Mouse (Mus musculus) cerebellum, adult (tissue): Measurements from ENCODE around the gene Hexim2.

Experiments used
- ATAC-seq: cut with Nextera tagmentation; 2 replicates; pipeline ENCODE4 v1.9.2; 2017; ENCODE audit warnings: mild to moderate bottlenecking, moderate library complexity, mixed read lengths; ENCODE audit not compliant: insufficient number of reproducible peaks, low FRiP score, low TSS enrichment

The Hexim2 gene

GRCm38 (mm10) chr11:103111881-103112551 is 20.2 kb upstream of the Hexim2 start:
- ATAC-seq: no peak

- ATAC-seq: no peak
Measured at GRCm38 (mm10) chr11:103112552-103112912, 19.7 kb upstream of the Hexim2 start.

- no peak for ATAC-seq
Measured at GRCm38 (mm10) chr11:103113005-103113404, 19.2 kb upstream of the Hexim2 start.

- ATAC-seq: no peak
Measured at GRCm38 (mm10) chr11:103113771-103114170, 18.5 kb upstream of the Hexim2 start.

GRCm38 (mm10) chr11:103114270-103114943 is 17.8 kb upstream of the Hexim2 start:
- ATAC-seq: no peak

GRCm38 (mm10) chr11:103115163-103116007 is 16.8 kb upstream of the Hexim2 start:
- ATAC-seq: peak; percentile 70; the same call in 1 of the 2 replicates

- peak; percentile 92 for ATAC-seq
Measured at GRCm38 (mm10) chr11:103116008-103116818, 16.0 kb upstream of the Hexim2 start, which contains the start of gene Hexim1. Gene Hexim1, plus strand, starts transcription at chr11:103116231.

GRCm38 (mm10) chr11:103116959-103117590 is 15.2 kb upstream of the Hexim2 start:
- ATAC-seq: peak; percentile 23; the same call in 1 of the 2 replicates

- no peak for ATAC-seq
Measured at GRCm38 (mm10) chr11:103117591-103118009, 14.6 kb upstream of the Hexim2 start.

- ATAC-seq: no peak
Measured at GRCm38 (mm10) chr11:103118866-103119265, 13.4 kb upstream of the Hexim2 start.

GRCm38 (mm10) chr11:103119609-103120008 is 12.6 kb upstream of the Hexim2 start:
- ATAC-seq: no peak

GRCm38 (mm10) chr11:103120315-103120714 is 11.9 kb upstream of the Hexim2 start:
- ATAC-seq: no peak

GRCm38 (mm10) chr11:103132576-103133455 is 587 bp downstream of the Hexim2 start:
- peak; percentile 95 for ATAC-seq

- no peak for ATAC-seq
Measured at GRCm38 (mm10) chr11:103133456-103134185, 1.4 kb downstream of the Hexim2 start.

GRCm38 (mm10) chr11:103134221-103134620 is 2.0 kb downstream of the Hexim2 start:
- ATAC-seq: no peak

- no peak for ATAC-seq
Measured at GRCm38 (mm10) chr11:103136039-103136577, 3.9 kb downstream of the Hexim2 start.

- ATAC-seq: no peak
Measured at GRCm38 (mm10) chr11:103139951-103140762, 7.9 kb downstream of the Hexim2 start.
